Mouse (Mus musculus): ENCODE measurements around the gene Map3k13. TPM values are rescaled to one million over a fixed set of nuclear protein-coding genes. Genes with fewer than 3 reads are reported as not detected.

The Map3k13 gene
- polyA plus RNA-seq, 2 experiments = 0.92 to 1.2 TPM

- H3K9me3 ChIP-seq (ENCODE audit: control insufficient read depth, low read length) = no peaks in the 10 kb centered on the region
- H3K36me3 ChIP-seq (ENCODE audit: control insufficient read depth, insufficient read depth, low read length) = no peaks in the 10 kb centered on the region
- H3K4me2 ChIP-seq (replicated peaks; ENCODE audit: low read depth, low read length, severe bottlenecking) = no peak overlapping the region
- DNase-seq (ENCODE audit: low spot score) (no peak), ATAC-seq (ENCODE audit: low FRiP score, low read depth) (no peak)
- H3K4me1 ChIP-seq (ENCODE audit: control insufficient read depth, insufficient read depth, low read length) = peaks cover 12% of the 10 kb centered on the region
- no peak for TF ChIP-seq POLR2A (IDR thresholded peaks at IDR 0.05; ENCODE audit: borderline replicate concordance, extremely low read depth, insufficient read depth, insufficient read length)
- H3K9ac ChIP-seq (ENCODE audit: low read depth, low read length, severe bottlenecking) = no peak overlapping the region
- no peak overlapping the region for H3K27ac ChIP-seq (replicated peaks; ENCODE audit: low read depth, low read length)
- WGBS = 40% methylated on average over 5 of the region's 5 CpGs
- no peaks in the 10 kb centered on the region for H3K27me3 ChIP-seq (ENCODE audit: control insufficient read depth, insufficient read depth, low read length)
- no peak overlapping the region for H3K4me3 ChIP-seq (replicated peaks; ENCODE audit: low read length)
Measured at GRCm38 (mm10) chr16:21829711-21830110, 35.6 kb downstream of the Map3k13 start.

GRCm38 (mm10) chr16:21830784-21831183, 36.6 kb downstream of the Map3k13 start:
- Histone ChIP-seq H3K9me3 (ENCODE audit: control insufficient read depth, low read length) (no peaks in the 10 kb centered on the region), H3K9ac (ENCODE audit: low read depth, low read length, severe bottlenecking) (no peak overlapping the region), H3K36me3 (ENCODE audit: control insufficient read depth, insufficient read depth, low read length) (no peaks in the 10 kb centered on the region), H3K4me1 (ENCODE audit: control insufficient read depth, insufficient read depth, low read length) (peaks cover 12% of the 10 kb centered on the region), H3K27me3 (ENCODE audit: control insufficient read depth, insufficient read depth, low read length) (no peaks in the 10 kb centered on the region), H3K4me2 (replicated peaks; ENCODE audit: low read depth, low read length, severe bottlenecking) (no peak overlapping the region), H3K4me3 (replicated peaks; ENCODE audit: low read length) (no peak overlapping the region), H3K27ac (replicated peaks; ENCODE audit: low read depth, low read length) (no peak overlapping the region)
- ATAC-seq (ENCODE audit: low FRiP score, low read depth) = no peak
- WGBS = 58% methylated on average over 6 of the region's 6 CpGs
- TF ChIP-seq POLR2A (IDR thresholded peaks at IDR 0.05; ENCODE audit: borderline replicate concordance, extremely low read depth, insufficient read depth, insufficient read length) = no peak
- no peak for DNase-seq (ENCODE audit: low spot score)

GRCm38 (mm10) chr16:21831764-21832163, 37.6 kb downstream of the Map3k13 start:
- H3K4me3 ChIP-seq (replicated peaks; ENCODE audit: low read length) = no peak overlapping the region
- H3K9ac ChIP-seq (ENCODE audit: low read depth, low read length, severe bottlenecking) = no peak overlapping the region
- H3K27me3 ChIP-seq (ENCODE audit: control insufficient read depth, insufficient read depth, low read length) = no peaks in the 10 kb centered on the region
- DNase-seq (ENCODE audit: low spot score) (no peak), ATAC-seq (ENCODE audit: low FRiP score, low read depth) (no peak)
- no peaks in the 10 kb centered on the region for H3K36me3 ChIP-seq (ENCODE audit: control insufficient read depth, insufficient read depth, low read length)
- 69% methylated on average over 5 of the region's 5 CpGs for WGBS
- no peak overlapping the region for H3K4me2 ChIP-seq (replicated peaks; ENCODE audit: low read depth, low read length, severe bottlenecking)
- TF ChIP-seq POLR2A (IDR thresholded peaks at IDR 0.05; ENCODE audit: borderline replicate concordance, extremely low read depth, insufficient read depth, insufficient read length) = no peak
- H3K9me3 ChIP-seq (ENCODE audit: control insufficient read depth, low read length) = no peaks in the 10 kb centered on the region
- H3K27ac ChIP-seq (replicated peaks; ENCODE audit: low read depth, low read length) = no peak overlapping the region
- peaks cover 9% of the 10 kb centered on the region for H3K4me1 ChIP-seq (ENCODE audit: control insufficient read depth, insufficient read depth, low read length)

GRCm38 (mm10) chr16:21833469-21833868, 39.3 kb downstream of the Map3k13 start:
- H3K4me3 ChIP-seq (replicated peaks; ENCODE audit: low read length) = no peak overlapping the region
- WGBS = 70% methylated on average over 1 of the region's 1 CpGs
- TF ChIP-seq POLR2A (IDR thresholded peaks at IDR 0.05; ENCODE audit: borderline replicate concordance, extremely low read depth, insufficient read depth, insufficient read length) = no peak
- no peak for ATAC-seq (ENCODE audit: low FRiP score, low read depth)
- DNase-seq (ENCODE audit: low spot score) = no peak
- H3K9ac ChIP-seq (ENCODE audit: low read depth, low read length, severe bottlenecking) = no peak overlapping the region
- no peak overlapping the region for H3K4me2 ChIP-seq (replicated peaks; ENCODE audit: low read depth, low read length, severe bottlenecking)
- no peaks in the 10 kb centered on the region for H3K36me3 ChIP-seq (ENCODE audit: control insufficient read depth, insufficient read depth, low read length)
- no peaks in the 10 kb centered on the region for H3K9me3 ChIP-seq (ENCODE audit: control insufficient read depth, low read length)
- no peaks in the 10 kb centered on the region for H3K27me3 ChIP-seq (ENCODE audit: control insufficient read depth, insufficient read depth, low read length)
- no peak overlapping the region for H3K27ac ChIP-seq (replicated peaks; ENCODE audit: low read depth, low read length)
- H3K4me1 ChIP-seq (ENCODE audit: control insufficient read depth, insufficient read depth, low read length) = no peaks in the 10 kb centered on the region

GRCm38 (mm10) chr16:21833970-21834369, 39.8 kb downstream of the Map3k13 start:
- no peaks in the 10 kb centered on the region for H3K4me1 ChIP-seq (ENCODE audit: control insufficient read depth, insufficient read depth, low read length)
- no peak overlapping the region for H3K4me2 ChIP-seq (replicated peaks; ENCODE audit: low read depth, low read length, severe bottlenecking)
- WGBS = 76% methylated on average over 10 of the region's 10 CpGs
- no peaks in the 10 kb centered on the region for H3K36me3 ChIP-seq (ENCODE audit: control insufficient read depth, insufficient read depth, low read length)
- DNase-seq (ENCODE audit: low spot score) = no peak
- H3K27ac ChIP-seq (replicated peaks; ENCODE audit: low read depth, low read length) = no peak overlapping the region
- no peak overlapping the region for H3K9ac ChIP-seq (ENCODE audit: low read depth, low read length, severe bottlenecking)
- no peak for TF ChIP-seq POLR2A (IDR thresholded peaks at IDR 0.05; ENCODE audit: borderline replicate concordance, extremely low read depth, insufficient read depth, insufficient read length)
- H3K9me3 ChIP-seq (ENCODE audit: control insufficient read depth, low read length) = no peaks in the 10 kb centered on the region
- H3K4me3 ChIP-seq (replicated peaks; ENCODE audit: low read length) = no peak overlapping the region
- no peak for ATAC-seq (ENCODE audit: low FRiP score, low read depth)
- H3K27me3 ChIP-seq (ENCODE audit: control insufficient read depth, insufficient read depth, low read length) = no peaks in the 10 kb centered on the region

All from limb, embryonic 14.5 days (tissue).